In genomic region chr8:6527171-6527570, GRCm38 (mm10) we compare ENCODE assay signal across 27 mouse cellular contexts.
DNase-seq lines count a peak whose midpoint lies in the region; ATAC-seq and TF ChIP-seq lines count a peak whose summit lies in the region.
"Had no signal": no experiment of that assay in that cellular context is flagged by ENCODE, and none has a peak within 500 bp of the region (broad histone marks: within the 10 kb centered on the region; RNA-seq: fewer than 3 reads in every experiment).

No protein-coding gene starts in this region.

- no peaks in the 10 kb centered on the region for H3K36me3 ChIP-seq in hindbrain, embryonic 11.5 days (ENCODE audit: control insufficient read depth, insufficient read depth, low read length)
- H3K36me3 ChIP-seq in hindbrain, embryonic 10.5 days, result no peaks in the 10 kb centered on the region
- H3K36me3 ChIP-seq: embryonic facial prominence, embryonic 12.5 days; forebrain, embryonic 12.5 days; forebrain, embryonic 15.5 days; G1E had no signal

- no peaks in the 10 kb centered on the region for H3K9me3 ChIP-seq in hindbrain, embryonic 11.5 days (ENCODE audit: control insufficient read depth, low read length)
- no peaks in the 10 kb centered on the region for H3K9me3 ChIP-seq in hindbrain, embryonic 10.5 days
- H3K9me3 ChIP-seq: embryonic facial prominence, embryonic 12.5 days; forebrain, embryonic 12.5 days; forebrain, embryonic 15.5 days; G1E had no signal

- H3K4me2 ChIP-seq in hindbrain, embryonic 11.5 days (replicated peaks; ENCODE audit: low read depth, low read length), result no peak overlapping the region
- H3K4me2 ChIP-seq: embryonic facial prominence, embryonic 12.5 days; forebrain, embryonic 12.5 days; forebrain, embryonic 15.5 days; heart, embryonic 11.5 days; hindbrain, embryonic 14.5 days had no signal

- ATAC-seq in hindbrain, embryonic 11.5 days (ENCODE audit: low FRiP score), result no peak
- ATAC-seq: forebrain, embryonic 15.5 days; hindbrain, postnatal 0 days; inflammation-experienced regulatory T-cells, adult 6 months; intestine, postnatal 0 days had no signal

- no peak overlapping the region for H3K9ac ChIP-seq in hindbrain, embryonic 11.5 days (ENCODE audit: low read depth, low read length)
- H3K9ac ChIP-seq: embryonic facial prominence, embryonic 12.5 days; forebrain, embryonic 12.5 days; forebrain, embryonic 15.5 days; hindbrain, embryonic 14.5 days had no signal

- no peak for TF ChIP-seq CTCF in brain, embryonic 14.5 days (IDR thresholded peaks at IDR 0.05; ENCODE audit: borderline replicate concordance, extremely low read depth, insufficient read depth, insufficient read length)

- no peaks in the 10 kb centered on the region for H3K4me1 ChIP-seq in hindbrain, embryonic 11.5 days (replicated peaks; ENCODE audit: control insufficient read depth, insufficient read depth, low read length)
- H3K4me1 ChIP-seq in hindbrain, embryonic 10.5 days (replicated peaks), result peaks cover 13% of the 10 kb centered on the region; the same call in 1 of the 2 replicates

- no peak for TF ChIP-seq POLR2A in brain, embryonic 14.5 days (IDR thresholded peaks at IDR 0.05; ENCODE audit: borderline replicate concordance, extremely low read depth, insufficient read depth, insufficient read length, poor library complexity, severe bottlenecking)

- 29% methylated on average over 5 of the region's 5 CpGs for WGBS in hindbrain, embryonic 11.5 days
- 31% methylated on average over 5 of the region's 5 CpGs for WGBS in hindbrain, embryonic 10.5 days

- DNase-seq in hindbrain, embryonic 11.5 days (ENCODE audit: low spot score), result peak; percentile 3
- no peak for DNase-seq in hindbrain, embryonic 10.5 days (ENCODE audit: low spot score)
- peak; percentile 6 for DNase-seq in brain, embryonic 14.5 days (ENCODE audit: low read depth)
- peak; percentile 59 for DNase-seq in retina, embryonic 14.5 days (ENCODE audit: low spot score)
- no peak for DNase-seq in spleen, adult 12 weeks (ENCODE audit: low spot score)
- DNase-seq in heart, adult 11 months, result no peak
- DNase-seq: adrenal gland, adult 2 months; adrenal gland, postnatal 14 days; B cell, adult 2 months; cerebellum, adult 11-12 months; cerebellum, adult 8-10 months; cerebellum, postnatal 10 days; cerebellum, postnatal 36 days; embryo, embryonic 11 days; gastrocnemius, postnatal 25 days; heart, adult 2 months had no signal

- no peak overlapping the region for H3K27ac ChIP-seq in hindbrain, embryonic 11.5 days (ENCODE audit: low read depth, low read length)
- H3K27ac ChIP-seq in hindbrain, embryonic 10.5 days, result no peak overlapping the region
- H3K27ac ChIP-seq: embryonic facial prominence, embryonic 12.5 days; forebrain, embryonic 12.5 days; forebrain, embryonic 15.5 days; heart, adult 2 months; hindbrain, embryonic 14.5 days; hindbrain, postnatal 0 days had no signal

- no peak overlapping the region for H3K4me3 ChIP-seq in hindbrain, embryonic 11.5 days (ENCODE audit: low read depth, low read length)
- H3K4me3 ChIP-seq in hindbrain, embryonic 10.5 days, result no peak overlapping the region
- H3K4me3 ChIP-seq: embryonic facial prominence, embryonic 12.5 days; erythroblast, embryonic 14.5 days; forebrain, embryonic 12.5 days; forebrain, embryonic 15.5 days; heart, adult 2 months had no signal

- H3K27me3 ChIP-seq in hindbrain, embryonic 11.5 days (ENCODE audit: control insufficient read depth, insufficient read depth, low read length), result no peaks in the 10 kb centered on the region
- no peaks in the 10 kb centered on the region for H3K27me3 ChIP-seq in hindbrain, embryonic 10.5 days (ENCODE audit: insufficient read depth, poor library complexity, severe bottlenecking)
- H3K27me3 ChIP-seq: CH12.LX; embryonic facial prominence, embryonic 12.5 days; forebrain, embryonic 12.5 days; forebrain, embryonic 15.5 days had no signal

Comparison
In these comparisons a context has a peak if more than half of its experiments do, and no peak if none do; other contexts are left out.
1. DNase-seq: peak in hindbrain, embryonic 11.5 days (single experiment), brain, embryonic 14.5 days (single experiment) and retina, embryonic 14.5 days (single experiment); none in hindbrain, embryonic 10.5 days (single experiment), spleen, adult 12 weeks (single experiment) and heart, adult 11 months (single experiment).